Mouse (Mus musculus) embryonic facial prominence, embryonic 13.5 days (tissue): ENCODE data around the gene Gm6993. TPM values are rescaled to one million over a fixed set of nuclear protein-coding genes. Genes with fewer than 3 reads are reported as not detected.

Experiments
- ATAC-seq: fragments of 200-750 bp; cut with Nextera tagmentation; 2 replicates; pipeline ENCODE4 v1.8.0; 2017; ENCODE audit warnings: low read depth; ENCODE audit not compliant: insufficient number of reproducible peaks, insufficient read depth, low FRiP score, low TSS enrichment
- H3K27ac ChIP-seq: fragments of 300-500 bp; sonication (generic); 2 replicates; pipeline ENCODE4 v1.5.1; 2015; ENCODE audit warnings: moderate library complexity, mild to moderate bottlenecking, inconsistent platforms
- H3K27me3 ChIP-seq: fragments of 300-500 bp; sonication (generic); 2 replicates; pipeline ENCODE4 v1.6.1; 2015; ENCODE audit warnings: mild to moderate bottlenecking, inconsistent platforms
- H3K36me3 ChIP-seq: fragments of 300-500 bp; sonication (generic); 2 replicates; pipeline ENCODE4 v1.6.1; 2015; ENCODE audit warnings: mild to moderate bottlenecking, inconsistent platforms
- H3K4me1 ChIP-seq: fragments of 300-500 bp; sonication (generic); 2 replicates; pipeline ENCODE4 v1.6.1; 2015; ENCODE audit warnings: inconsistent platforms
- H3K4me2 ChIP-seq: fragments of 300-500 bp; sonication (generic); 2 replicates; pipeline ENCODE4 v1.6.1; 2015; ENCODE audit warnings: moderate library complexity, mild to moderate bottlenecking, inconsistent platforms
- H3K4me3 ChIP-seq: fragments of 300-500 bp; sonication (generic); 2 replicates; pipeline ENCODE4 v1.5.1; 2015; ENCODE audit warnings: mild to moderate bottlenecking, inconsistent platforms
- H3K9ac ChIP-seq: fragments of 300-500 bp; sonication (generic); 2 replicates; pipeline ENCODE4 v1.6.1; 2015; ENCODE audit warnings: mild to moderate bottlenecking, inconsistent platforms
- H3K9me3 ChIP-seq: fragments of 300-500 bp; sonication (generic); 2 replicates; pipeline ENCODE4 v1.6.1; 2016; ENCODE audit warnings: inconsistent platforms
- WGBS: fragments of 180-500 bp; shearing (Covaris S2); methylation state at CpG from one replicate; pipeline ENCODE4 v1.1.7; 2015; ENCODE audit warnings: mixed read lengths; 5-methylcytosine and 5-hydroxymethylcytosine counted together
- polyA plus RNA-seq: library from polyadenylated mRNA; unstranded; fragments of >200 nt; fragmentation: Nextera tagmentation; extraction: Ambion mirVana; gene quantifications from 2 replicates; pipeline ENCODE4 v1.2.1, GENCODE M21; 2015

The Gm6993 gene
- polyA plus RNA-seq, 1 experiment from 2014 or later, result not detected

DNA sequence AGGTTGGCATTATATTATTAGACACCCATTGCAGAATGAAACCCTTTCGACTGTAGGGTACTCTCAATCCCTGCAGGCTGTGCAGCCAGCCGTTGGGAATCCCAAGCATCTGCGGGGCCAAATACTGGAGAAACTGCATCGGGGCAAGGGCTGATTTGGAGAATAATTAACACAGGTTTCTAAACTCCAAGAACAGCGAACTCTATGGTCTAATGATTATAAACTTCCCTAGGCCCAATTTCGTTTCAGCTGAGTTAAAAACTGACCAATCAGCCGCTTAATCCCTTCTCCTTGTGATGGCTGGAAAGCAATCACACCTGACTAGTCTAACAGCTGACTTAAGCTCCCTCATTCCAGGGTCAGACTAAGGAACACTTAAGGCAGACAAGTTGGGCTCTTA lies 23.4 kb downstream of the Gm6993 start:
- 30% methylated on average over 7 of the region's 7 CpGs for WGBS
- Histone ChIP-seq H3K4me1 (peaks cover 41% of the 10 kb centered on the region), H3K4me2 (peak overlapping the region; percentile 85), H3K27me3 (no peaks in the 10 kb centered on the region; the same call in 1 of the 2 replicates), H3K36me3 (peaks cover 8% of the 10 kb centered on the region), H3K9ac (0 out of 2 replicates have a peak overlapping the region, but pooled peaks have one; percentile 84), H3K27ac (no peak overlapping the region), H3K9me3 (no peaks in the 10 kb centered on the region), H3K4me3 (peak overlapping the region; percentile 72; the same call in 1 of the 2 replicates)
- no peak for ATAC-seq

DNA sequence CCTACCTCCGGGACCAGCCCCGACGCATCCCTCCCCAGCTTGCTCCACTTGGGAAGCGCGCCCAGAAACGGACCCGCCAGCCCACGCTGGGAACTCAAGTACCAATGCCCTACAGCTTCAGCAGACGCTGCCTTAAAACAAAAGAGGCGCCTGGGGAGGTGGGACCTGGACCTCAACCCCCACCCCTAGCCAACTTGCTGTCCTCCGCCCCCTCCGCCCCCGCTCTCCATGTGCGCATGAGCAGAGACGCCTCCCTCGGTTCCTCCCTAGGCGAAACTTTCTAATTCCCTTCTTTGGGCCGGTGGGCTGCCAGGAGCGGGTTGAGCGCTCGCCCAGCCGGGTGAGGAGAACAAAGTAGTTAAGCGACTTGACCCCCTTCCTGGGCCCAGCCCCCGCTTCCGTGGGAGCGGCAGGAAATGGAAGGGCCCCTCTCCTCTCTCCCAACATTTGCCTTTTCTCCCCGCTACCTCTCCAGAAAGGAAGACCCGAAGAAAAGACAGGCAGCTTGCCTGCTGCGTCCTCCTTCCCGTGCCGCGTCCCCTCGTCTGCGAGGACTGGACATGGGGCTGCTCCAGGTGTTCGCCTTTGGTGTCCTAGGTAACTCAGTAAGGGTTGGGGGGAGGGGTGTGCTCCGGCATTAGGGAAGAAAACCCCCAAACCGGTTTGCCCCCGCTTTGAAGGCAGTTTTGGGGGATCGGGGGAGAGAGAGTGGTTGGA lies 24.6 kb downstream of the Gm6993 start, which contains the start of gene Lamb1:
Gene Lamb1, plus strand, starts transcription at position 230 of the 717 bp plus-strand sequence.
- WGBS, result under 1% methylated on average over 37 of the region's 39 CpGs
- peak; percentile 48; the same call in 1 of the 2 replicates for ATAC-seq
- no peaks in the 10 kb centered on the region for H3K9me3 ChIP-seq
- H3K27ac ChIP-seq, result peak within 1 kb of the TSS; percentile 88
- peak within 1 kb of the TSS; percentile 84 for H3K9ac ChIP-seq
- peak within 1 kb of the TSS; percentile 85 for H3K4me2 ChIP-seq
- H3K4me1 ChIP-seq, result peaks cover 48% of the 10 kb centered on the region
- peak within 1 kb of the TSS; percentile 72 for H3K4me3 ChIP-seq
- H3K27me3 ChIP-seq, result no peaks in the 10 kb centered on the region; the same call in 1 of the 2 replicates
- peaks cover 19% of the 10 kb centered on the region for H3K36me3 ChIP-seq

DNA sequence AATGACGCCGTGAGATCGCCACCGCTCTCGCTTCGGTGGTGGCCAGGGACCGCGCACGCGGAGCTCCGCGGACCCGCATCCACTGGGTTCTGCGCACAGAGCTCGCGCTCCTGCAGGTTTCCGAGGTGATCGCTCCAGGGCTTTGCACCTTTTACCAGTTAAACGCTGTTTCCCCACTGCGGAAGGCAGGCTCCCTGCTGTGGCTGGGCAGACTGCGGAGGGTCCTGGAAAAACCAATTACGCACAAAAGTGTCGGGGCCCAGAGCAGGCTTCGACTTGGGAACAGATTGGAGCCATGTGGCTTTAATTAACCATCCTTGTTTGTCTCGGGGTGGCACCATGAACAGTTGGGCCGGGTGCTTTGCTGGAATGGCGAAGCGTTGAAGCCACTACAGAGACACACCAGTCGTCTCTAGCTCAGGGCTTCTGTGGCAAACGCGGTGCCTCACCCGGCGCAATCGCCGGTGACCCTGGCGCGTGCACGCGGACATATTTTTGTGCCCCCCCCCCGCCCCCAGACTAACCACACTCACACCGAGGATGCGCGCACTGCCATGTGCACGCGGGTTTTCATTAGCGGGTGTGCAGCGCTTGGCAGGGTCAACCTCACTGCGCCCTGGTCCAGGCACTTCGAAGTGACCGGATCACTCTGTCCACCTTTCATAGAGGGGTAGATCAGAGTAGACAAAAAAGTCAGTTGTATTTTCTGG lies 25.3 kb downstream of the Gm6993 start:
- Histone ChIP-seq H3K4me2 (peak overlapping the region; percentile 85), H3K4me3 (peak overlapping the region; percentile 72), H3K27ac (peak overlapping the region; percentile 88), H3K36me3 (peaks cover 23% of the 10 kb centered on the region), H3K9ac (peak overlapping the region; percentile 84), H3K9me3 (no peaks in the 10 kb centered on the region), H3K4me1 (peaks cover 55% of the 10 kb centered on the region), H3K27me3 (no peaks in the 10 kb centered on the region; the same call in 1 of the 2 replicates)
- WGBS, result under 1% methylated on average over 50 of the region's 50 CpGs
- peak; percentile 39; the same call in 1 of the 2 replicates for ATAC-seq

DNA sequence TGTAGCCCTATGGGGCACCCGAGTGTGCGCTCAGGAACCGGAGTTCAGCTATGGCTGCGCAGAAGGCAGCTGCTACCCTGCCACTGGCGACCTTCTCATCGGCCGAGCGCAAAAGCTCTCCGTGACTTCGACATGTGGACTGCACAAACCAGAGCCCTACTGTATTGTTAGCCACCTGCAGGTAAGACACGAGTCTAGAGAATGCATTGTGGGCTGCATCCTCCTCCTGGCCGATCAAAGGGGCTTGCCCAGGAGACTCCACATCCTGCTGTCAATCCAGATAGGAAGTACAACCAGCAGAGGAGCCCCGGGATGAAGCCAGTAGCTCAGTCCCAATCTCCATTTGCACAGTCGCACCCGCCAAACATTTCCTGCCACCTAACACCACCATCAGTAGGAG lies 26.1 kb downstream of the Gm6993 start:
- Histone ChIP-seq H3K4me1 (peaks cover 62% of the 10 kb centered on the region), H3K9ac (peak overlapping the region; percentile 84)
- ATAC-seq, result no peak

DNA sequence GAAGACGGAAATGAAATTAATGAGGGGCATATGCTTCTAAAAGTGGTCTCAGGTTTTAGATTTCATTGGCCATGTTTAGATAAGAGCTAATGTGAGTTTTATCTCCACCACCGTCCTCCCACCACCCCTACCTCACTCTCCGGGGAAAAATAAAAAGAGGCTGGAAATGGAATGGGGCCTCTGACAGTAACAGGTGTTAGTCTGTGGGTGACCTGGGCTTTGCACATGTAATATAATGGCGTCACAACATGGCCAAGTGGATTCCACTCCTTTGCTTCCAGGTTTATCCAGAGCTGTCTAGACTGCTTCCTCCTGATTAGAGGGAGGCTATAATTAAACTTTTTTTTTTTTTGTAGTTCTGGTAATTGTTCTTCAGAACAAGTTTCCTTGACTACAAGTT lies 26.8 kb downstream of the Gm6993 start:
- Histone ChIP-seq H3K4me1 (peaks cover 69% of the 10 kb centered on the region), H3K9me3 (no peaks in the 10 kb centered on the region), H3K27me3 (no peaks in the 10 kb centered on the region; the same call in 1 of the 2 replicates), H3K4me3 (peak overlapping the region; percentile 72), H3K36me3 (peaks cover 32% of the 10 kb centered on the region), H3K4me2 (peak overlapping the region; percentile 85), H3K27ac (0 out of 2 replicates have a peak overlapping the region, but pooled peaks have one; percentile 88), H3K9ac (peak overlapping the region; percentile 84; the same call in 1 of the 2 replicates)
- WGBS, result 22% methylated on average over 4 of the region's 4 CpGs
- ATAC-seq, result no peak

More for the DNA sequence above, 26.1 kb downstream of the Gm6993 start:
- Histone ChIP-seq H3K4me3 (peak overlapping the region; percentile 72), H3K27ac (peak overlapping the region; percentile 88; the same call in 1 of the 2 replicates), H3K36me3 (peaks cover 27% of the 10 kb centered on the region), H3K27me3 (no peaks in the 10 kb centered on the region; the same call in 1 of the 2 replicates), H3K4me2 (peak overlapping the region; percentile 85), H3K9me3 (no peaks in the 10 kb centered on the region)
- WGBS, result 3% methylated on average over 15 of the region's 15 CpGs

DNA sequence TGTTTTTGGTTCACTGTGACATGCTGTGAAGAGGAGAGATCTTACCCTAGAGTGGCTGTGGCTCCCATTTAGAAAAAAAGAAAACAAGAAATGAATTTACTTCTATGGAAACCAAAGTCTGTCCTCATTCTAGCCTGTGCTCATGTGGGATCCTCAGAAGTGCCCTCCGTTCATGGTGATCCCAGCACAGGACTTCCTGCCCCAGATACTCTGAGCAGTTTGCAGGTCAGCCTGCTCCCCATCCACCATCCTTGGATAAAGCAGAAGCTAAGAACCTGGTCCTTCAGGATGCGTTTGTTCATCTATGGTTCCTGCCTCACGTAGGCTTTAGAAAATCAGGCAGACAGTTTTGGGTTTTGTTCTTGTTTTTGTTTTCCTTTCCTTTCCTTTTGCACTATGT lies 27.7 kb downstream of the Gm6993 start:
- H3K36me3 ChIP-seq, result peaks cover 40% of the 10 kb centered on the region
- 59% methylated on average over 3 of the region's 3 CpGs for WGBS
- peak overlapping the region; percentile 85 for H3K4me2 ChIP-seq
- 0 out of 2 replicates have a peak overlapping the region, but pooled peaks have one; percentile 44 for H3K9ac ChIP-seq
- no peaks in the 10 kb centered on the region; the same call in 1 of the 2 replicates for H3K27me3 ChIP-seq
- H3K27ac ChIP-seq, result no peak overlapping the region
- no peaks in the 10 kb centered on the region for H3K9me3 ChIP-seq
- peak overlapping the region; percentile 72 for H3K4me3 ChIP-seq
- H3K4me1 ChIP-seq, result peaks cover 72% of the 10 kb centered on the region
- ATAC-seq, result no peak

DNA sequence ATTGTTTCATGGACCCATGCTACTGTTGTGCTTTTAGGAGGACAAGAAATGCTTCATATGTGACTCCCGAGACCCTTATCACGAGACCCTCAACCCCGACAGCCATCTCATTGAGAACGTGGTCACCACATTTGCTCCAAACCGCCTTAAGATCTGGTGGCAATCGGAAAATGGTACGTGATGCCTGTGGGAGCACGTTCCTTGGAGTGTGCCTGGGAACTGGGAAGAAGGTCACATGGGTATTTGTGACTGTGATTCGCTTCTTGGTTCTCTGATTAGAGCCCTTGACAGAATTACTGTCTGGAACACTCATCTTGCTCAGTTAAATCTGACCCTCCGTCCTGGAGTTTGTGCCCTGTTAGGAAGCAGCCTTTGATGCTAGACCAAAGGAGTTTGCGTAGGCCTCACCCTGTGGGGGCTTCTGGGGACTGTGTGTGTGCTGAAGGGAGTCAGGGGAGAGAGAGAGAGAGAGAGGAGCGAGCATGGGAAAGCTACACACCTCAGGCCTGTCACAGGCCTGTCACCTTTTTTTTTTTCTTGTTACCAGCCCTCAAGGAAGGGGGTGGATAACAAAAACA lies 28.5 kb downstream of the Gm6993 start:
- Histone ChIP-seq H3K4me3 (no peak overlapping the region), H3K4me1 (peaks cover 70% of the 10 kb centered on the region), H3K9me3 (no peaks in the 10 kb centered on the region), H3K27ac (peak overlapping the region; percentile 1; the same call in 1 of the 2 replicates), H3K4me2 (peak overlapping the region; percentile 11), H3K27me3 (no peaks in the 10 kb centered on the region; the same call in 1 of the 2 replicates), H3K9ac (no peak overlapping the region), H3K36me3 (peaks cover 48% of the 10 kb centered on the region)
- WGBS, result 62% methylated on average over 12 of the region's 12 CpGs
- ATAC-seq, result no peak

DNA sequence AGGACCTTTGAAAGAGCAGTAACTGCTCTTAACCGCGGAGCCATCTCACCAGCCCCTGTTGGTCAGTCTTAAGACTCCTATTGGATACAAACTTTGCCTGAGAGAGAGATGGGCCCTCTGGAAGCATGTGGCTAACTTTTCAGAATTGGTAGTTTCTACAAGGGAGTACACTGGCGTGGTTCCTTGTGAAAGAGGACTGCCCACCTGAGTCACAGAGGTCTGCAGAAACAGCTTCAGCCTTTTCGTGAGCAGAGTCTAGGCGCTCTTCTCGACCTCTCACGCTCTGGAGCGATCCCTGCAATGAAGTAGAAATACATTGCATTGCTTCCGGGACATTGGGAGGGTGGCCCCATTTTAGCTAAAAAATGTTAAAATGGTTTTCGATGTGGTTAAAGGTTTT lies 29.8 kb downstream of the Gm6993 start:
- Histone ChIP-seq H3K27ac (peak overlapping the region; percentile 40; the same call in 1 of the 2 replicates), H3K9ac (no peak overlapping the region), H3K4me3 (no peak overlapping the region), H3K4me1 (peaks cover 66% of the 10 kb centered on the region), H3K36me3 (peaks cover 61% of the 10 kb centered on the region), H3K4me2 (no peak overlapping the region; the same call in 1 of the 2 replicates), H3K9me3 (no peaks in the 10 kb centered on the region), H3K27me3 (no peaks in the 10 kb centered on the region)
- WGBS, result 87% methylated on average over 10 of the region's 10 CpGs
- ATAC-seq, result no peak

DNA sequence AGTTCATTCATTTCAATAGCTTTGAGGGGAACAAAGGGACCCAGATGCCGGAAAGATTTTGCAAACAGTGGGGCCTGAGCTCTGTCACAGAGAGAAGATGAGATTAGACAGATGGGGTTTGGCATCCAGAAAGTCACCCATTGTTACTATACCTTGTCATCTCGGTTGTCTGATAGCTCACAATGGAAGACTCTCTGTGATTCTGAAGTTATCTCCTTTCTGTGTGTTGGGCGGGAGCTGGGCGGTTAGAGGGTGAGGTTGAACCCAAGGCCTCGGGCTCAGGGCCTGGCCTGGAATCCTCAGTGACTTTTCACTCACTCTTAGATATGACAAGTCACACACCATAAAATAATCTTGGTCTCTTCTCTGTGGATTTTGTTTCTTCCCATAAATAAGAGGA lies 30.2 kb downstream of the Gm6993 start:
- peaks cover 65% of the 10 kb centered on the region for H3K36me3 ChIP-seq

DNA sequence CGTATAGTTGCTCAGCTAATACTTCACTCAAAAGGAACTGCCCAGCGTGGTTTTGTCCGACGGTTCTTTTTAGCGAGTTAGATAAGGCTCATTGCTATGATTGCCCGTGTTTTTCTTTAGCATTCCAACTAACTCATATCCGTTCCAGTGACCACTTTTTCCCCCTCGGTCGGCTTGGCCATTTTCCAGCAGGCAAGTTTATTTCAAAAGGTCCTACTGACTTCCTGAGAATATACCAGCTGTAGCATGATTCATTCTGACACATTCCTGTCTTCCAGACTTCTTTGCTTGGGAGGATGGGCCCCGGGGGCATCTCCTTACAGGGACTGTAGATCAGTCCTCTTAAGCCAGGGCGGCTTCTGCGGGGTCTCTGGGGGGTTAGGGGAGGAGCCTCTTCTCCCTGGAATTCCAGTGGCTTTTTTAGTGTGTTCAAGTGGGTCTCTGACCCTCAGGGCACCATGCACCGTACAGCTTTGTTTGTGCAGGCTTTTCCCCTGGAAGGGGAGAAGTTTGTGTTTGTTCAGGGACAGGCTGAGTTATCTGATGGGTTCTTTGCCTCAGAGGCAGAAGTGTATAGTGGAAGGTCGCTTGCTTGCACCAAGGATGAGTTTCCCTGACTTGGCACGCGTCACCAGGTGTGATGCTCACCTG lies 30.9 kb downstream of the Gm6993 start:
- 19% methylated on average over 16 of the region's 16 CpGs for WGBS
- ATAC-seq, result no peak; the same call in 1 of the 2 replicates
- peaks cover 72% of the 10 kb centered on the region for H3K36me3 ChIP-seq

More for the DNA sequence above, 30.2 kb downstream of the Gm6993 start:
- no peaks in the 10 kb centered on the region for H3K9me3 ChIP-seq
- H3K9ac ChIP-seq, result no peak overlapping the region
- no peaks in the 10 kb centered on the region for H3K27me3 ChIP-seq
- H3K4me2 ChIP-seq, result peak overlapping the region; percentile 39; the same call in 1 of the 2 replicates
- peak overlapping the region; percentile 40 for H3K27ac ChIP-seq
- no peak for ATAC-seq
- H3K4me3 ChIP-seq, result no peak overlapping the region
- H3K4me1 ChIP-seq, result peaks cover 71% of the 10 kb centered on the region
- 62% methylated on average over 5 of the region's 5 CpGs for WGBS

More for the DNA sequence above, 30.9 kb downstream of the Gm6993 start:
- H3K4me3 ChIP-seq, result no peak overlapping the region
- H3K27me3 ChIP-seq, result no peaks in the 10 kb centered on the region
- no peaks in the 10 kb centered on the region for H3K9me3 ChIP-seq
- 0 out of 2 replicates have a peak overlapping the region, but pooled peaks have one; percentile 1 for H3K9ac ChIP-seq
- peak overlapping the region; percentile 39 for H3K4me2 ChIP-seq
- peaks cover 75% of the 10 kb centered on the region for H3K4me1 ChIP-seq
- peak overlapping the region; percentile 80 for H3K27ac ChIP-seq
